Mouse (Mus musculus) common myeloid progenitor, adult 5-6 weeks (primary cell): ENCODE results near the gene Srgap2. TPM values are rescaled to one million over a fixed set of nuclear protein-coding genes. Genes with fewer than 3 reads are reported as not detected.

Experiments used
- ATAC-seq: replicated peaks from 2 replicates; pipeline ENCODE4 v1.8.0; 2016; ENCODE audit warnings: low read depth, mild to moderate bottlenecking, moderate TSS enrichment, inconsistent platforms; ENCODE audit not compliant: poor library complexity, severe bottlenecking
- total RNA-seq: library from RNA; stranded (forward); fragments of 200-1000, 187-1606 nt; gene quantifications from 2 replicates; pipeline ENCODE4 v1.2.3, GENCODE M21; 2017

Gene Srgap2
- total RNA-seq, 1 experiment from 2014 or later = 14.6 TPM

- ATAC-seq = no peak
These were observed 104.1 kb downstream of the Srgap2 start for GRCm38 (mm10) chr1:131423061-131423460.

GRCm38 (mm10) chr1:131421113-131421512 is 106.0 kb downstream of the Srgap2 start:
- ATAC-seq = no peak

- ATAC-seq = no peak
These were observed 106.5 kb downstream of the Srgap2 start for GRCm38 (mm10) chr1:131420660-131421059.

- no peak for ATAC-seq
These were observed 107.8 kb downstream of the Srgap2 start for GRCm38 (mm10) chr1:131419307-131419706.

- no peak for ATAC-seq
These were observed 109.1 kb downstream of the Srgap2 start for GRCm38 (mm10) chr1:131417821-131418660.

GRCm38 (mm10) chr1:131417059-131417750 is 109.9 kb downstream of the Srgap2 start:
- ATAC-seq = no peak

- no peak for ATAC-seq
These were observed 123.6 kb downstream of the Srgap2 start for GRCm38 (mm10) chr1:131403567-131403966.

GRCm38 (mm10) chr1:131400844-131401243 is 126.3 kb downstream of the Srgap2 start:
- no peak for ATAC-seq

GRCm38 (mm10) chr1:131398181-131398580 is 129.0 kb downstream of the Srgap2 start:
- no peak for ATAC-seq

GRCm38 (mm10) chr1:131384406-131384805 is 142.7 kb downstream of the Srgap2 start:
- ATAC-seq = peak; percentile 94

GRCm38 (mm10) chr1:131382184-131382583 is 145.0 kb downstream of the Srgap2 start:
- no peak for ATAC-seq

- ATAC-seq = no peak
These were observed 146.9 kb downstream of the Srgap2 start for GRCm38 (mm10) chr1:131380254-131380653.

GRCm38 (mm10) chr1:131378914-131379474 is 148.2 kb downstream of the Srgap2 start:
- ATAC-seq = 0 out of 2 replicates have a peak, but pooled peaks have one; percentile 32

GRCm38 (mm10) chr1:131378081-131378913 is 148.9 kb downstream of the Srgap2 start:
- peak; percentile 29; the same call in 1 of the 2 replicates for ATAC-seq

- ATAC-seq = no peak
These were observed 161.3 kb downstream of the Srgap2 start for GRCm38 (mm10) chr1:131365832-131366231.

GRCm38 (mm10) chr1:131364432-131364831 is 162.7 kb downstream of the Srgap2 start:
- ATAC-seq = no peak

- peak; percentile 48; the same call in 1 of the 2 replicates for ATAC-seq
These were observed 163.3 kb downstream of the Srgap2 start for GRCm38 (mm10) chr1:131363887-131364286.

GRCm38 (mm10) chr1:131362089-131362488 is 165.1 kb downstream of the Srgap2 start:
- ATAC-seq = no peak

- ATAC-seq = peak; percentile 37; the same call in 1 of the 2 replicates
These were observed 166.4 kb downstream of the Srgap2 start for GRCm38 (mm10) chr1:131360800-131361199.

GRCm38 (mm10) chr1:131359609-131360008 is 167.5 kb downstream of the Srgap2 start:
- ATAC-seq = no peak
